Mouse (Mus musculus) left cerebral cortex, adult 18-20 months (tissue): ENCODE data around the gene Lrrc2. TPM values are rescaled to one million over a fixed set of nuclear protein-coding genes. Genes with fewer than 3 reads are reported as not detected.

Experiments used
- microRNA-seq, 2 experiments: library from miRNA; unstranded; fragments of <30 nt; microRNA quantifications; one replicate each; pipeline ENCODE4 v1.2.0; 2021
- total RNA-seq, 2 experiments: library from RNA; stranded (reverse); gene quantifications; 2 replicates each; pipeline ENCODE4 v1.2.3; 2021

Gene Lrrc2
- total RNA-seq, 2 experiments from 2014 or later: 0.88 to 1.2 TPM

Small RNAs within 50 kb of the gene (microRNA-seq; reads per million reads assigned to microRNA genes)
- 0 reads per million in 2 experiments for gene Gm24269

Other genes with a start within 250 kb of the Lrrc2 start
- gene Myl3, start 209.7 kb upstream of the Lrrc2 start, total RNA-seq: not detected
- 1 to 10 TPM; 5.3 to 6.9 TPM for gene Pth1r, start 204.4 kb upstream of the Lrrc2 start, total RNA-seq
- gene Prss42, start 153.4 kb upstream of the Lrrc2 start, total RNA-seq: not detected
- gene Prss44, start 137.6 kb upstream of the Lrrc2 start, total RNA-seq: not detected
- under 1 TPM in 1 of 2 experiments, not detected in 1; 0.28 TPM for gene Prss43, start 124.9 kb upstream of the Lrrc2 start, total RNA-seq
- gene Prss45, start 117.0 kb upstream of the Lrrc2 start, total RNA-seq: under 1 TPM; 0.47 to 0.60 TPM
- not detected for gene Prss46, start 107.0 kb upstream of the Lrrc2 start, total RNA-seq
- 1 to 10 TPM; 1.1 to 2.1 TPM for gene Prss50, start 93.6 kb upstream of the Lrrc2 start, total RNA-seq
- gene Als2cl, start 71.7 kb upstream of the Lrrc2 start, total RNA-seq: 10 to 100 TPM; 10.6 to 14.2 TPM
- gene Tmie, start 71.4 kb upstream of the Lrrc2 start, total RNA-seq: 1 to 10 TPM; 3.2 to 4.3 TPM
- gene Fam240a, start 34.7 kb upstream of the Lrrc2 start, total RNA-seq: not detected
- under 1 TPM; 0.26 to 0.52 TPM for gene Tdgf1, start 5.4 kb upstream of the Lrrc2 start, total RNA-seq
- under 1 TPM; 0.37 to 0.79 TPM for gene Rtp3, start 39.0 kb downstream of the Lrrc2 start, total RNA-seq
- under 1 TPM in 1 of 2 experiments, not detected in 1; 0.72 TPM for gene Ltf, start 67.7 kb downstream of the Lrrc2 start, total RNA-seq
- gene Ccrl2, start 106.0 kb downstream of the Lrrc2 start, total RNA-seq: 1 to 10 TPM in 1 of 2 experiments, under 1 TPM in 1; 0.82 to 1.2 TPM
- gene Lrrfip2, start 166.0 kb downstream of the Lrrc2 start, total RNA-seq: 10 to 100 TPM; 43.9 to 48.6 TPM